Mouse (Mus musculus): ENCODE measurements at regions not wholly inside any gene's neighbourhood (a gene's known extent, or its start where the extent isn't known, plus 50 kb on each side); places are given as distances from the start of the nearest gene placed in this dataset.

GRCm38 (mm10) chr3:14381421-14381992 is 99.0 kb upstream of the Slc7a12 start:
- no peaks in the 10 kb centered on the region for H3K4me1 ChIP-seq (replicated peaks; ENCODE audit: low read depth, low read length)
- TF ChIP-seq CTCF (conservative IDR thresholded peaks at IDR 0.05; ENCODE audit: low read length) (peak; percentile 90), POU5F1 (IDR thresholded peaks at IDR 0.05; ENCODE audit: borderline replicate concordance, low read length) (no peak)
- H3K9me3 ChIP-seq (ENCODE audit: low read length): no peaks in the 10 kb centered on the region
- no peaks in the 10 kb centered on the region for H3K36me3 ChIP-seq (ENCODE audit: insufficient read depth, low read length)
- no peak overlapping the region for H3K4me3 ChIP-seq (replicated peaks; ENCODE audit: low read length)
- no peaks in the 10 kb centered on the region for H3K27me3 ChIP-seq (ENCODE audit: insufficient read depth, low read length)

GRCm38 (mm10) chr3:14390656-14391055 is 89.8 kb upstream of the Slc7a12 start:
- Histone ChIP-seq H3K27me3 (ENCODE audit: insufficient read depth, low read length) (no peaks in the 10 kb centered on the region), H3K4me1 (replicated peaks; ENCODE audit: low read depth, low read length) (no peaks in the 10 kb centered on the region), H3K4me3 (replicated peaks; ENCODE audit: low read length) (no peak overlapping the region), H3K36me3 (ENCODE audit: insufficient read depth, low read length) (no peaks in the 10 kb centered on the region), H3K9me3 (ENCODE audit: low read length) (peaks cover 35% of the 10 kb centered on the region)
- no peak for TF ChIP-seq POU5F1 (IDR thresholded peaks at IDR 0.05; ENCODE audit: borderline replicate concordance, low read length)
- no peak for TF ChIP-seq CTCF (conservative IDR thresholded peaks at IDR 0.05; ENCODE audit: low read length)
- TF ChIP-seq NANOG (IDR thresholded peaks at IDR 0.05; ENCODE audit: borderline replicate concordance, low read length): no peak

GRCm38 (mm10) chr3:14398676-14399075 is 81.8 kb upstream of the Slc7a12 start:
- H3K36me3 ChIP-seq (ENCODE audit: insufficient read depth, low read length): no peaks in the 10 kb centered on the region
- no peaks in the 10 kb centered on the region for H3K27me3 ChIP-seq (ENCODE audit: insufficient read depth, low read length)
- H3K9me3 ChIP-seq (ENCODE audit: low read length): peaks cover 74% of the 10 kb centered on the region
- H3K4me3 ChIP-seq (replicated peaks; ENCODE audit: low read length): no peak overlapping the region
- H3K4me1 ChIP-seq (replicated peaks; ENCODE audit: low read depth, low read length): no peaks in the 10 kb centered on the region
- TF ChIP-seq NANOG (IDR thresholded peaks at IDR 0.05; ENCODE audit: borderline replicate concordance, low read length) (no peak), POU5F1 (IDR thresholded peaks at IDR 0.05; ENCODE audit: borderline replicate concordance, low read length) (no peak), CTCF (conservative IDR thresholded peaks at IDR 0.05; ENCODE audit: low read length) (no peak)

- no peak overlapping the region for H3K4me3 ChIP-seq (replicated peaks; ENCODE audit: low read length)
- H3K4me1 ChIP-seq (replicated peaks; ENCODE audit: low read depth, low read length): no peaks in the 10 kb centered on the region
- H3K9me3 ChIP-seq (ENCODE audit: low read length): peaks cover 53% of the 10 kb centered on the region
- H3K36me3 ChIP-seq (ENCODE audit: insufficient read depth, low read length): no peaks in the 10 kb centered on the region
- H3K27me3 ChIP-seq (ENCODE audit: insufficient read depth, low read length): no peaks in the 10 kb centered on the region
- TF ChIP-seq CTCF (conservative IDR thresholded peaks at IDR 0.05; ENCODE audit: low read length) (no peak), POU5F1 (IDR thresholded peaks at IDR 0.05; ENCODE audit: borderline replicate concordance, low read length) (no peak), NANOG (IDR thresholded peaks at IDR 0.05; ENCODE audit: borderline replicate concordance, low read length) (no peak)
Measured at GRCm38 (mm10) chr3:14408435-14409125, 71.9 kb upstream of the Slc7a12 start.
